Mouse (Mus musculus): ENCODE results near the gene Msrb1.

GRCm38 (mm10) chr17:24757394-24757793, 21.0 kb downstream of the Msrb1 start:
- no peak for TF ChIP-seq CTCF (IDR thresholded peaks at IDR 0.05)
- TF ChIP-seq EP300 (IDR thresholded peaks at IDR 0.05): no peak
